Mouse (Mus musculus) MEL (cell line): Measurements from ENCODE around the gene Lrrc8e. TPM values are rescaled to one million over a fixed set of nuclear protein-coding genes. Genes with fewer than 3 reads are reported as not detected.

Source experiments
- DNase-seq: peaks from one replicate; pipeline ENCODE4 v3.0.0; 2011; ENCODE audit warnings: low read depth, low spot score
- H3K27ac ChIP-seq: 2 replicates; pipeline ENCODE4 v1.5.1; 2012; ENCODE audit warnings: low read depth, mild to moderate bottlenecking, control low read depth, low read length, moderate library complexity; ENCODE audit not compliant: control insufficient read depth
- H3K27me3 ChIP-seq, 2 experiments: fragments of 150-350 bp in 1 of 2; sonication (generic) in 1 of 2; 2 replicates each; pipeline ENCODE4 v1.6.1; 2012; ENCODE audit warnings: low read length in 2 of 2, mild to moderate bottlenecking in 2 of 2, improper control_type of control experiment in 1 of 2, moderate library complexity in 1 of 2; ENCODE audit not compliant: insufficient read depth in 2 of 2, control insufficient read depth in 1 of 2
- H3K36me3 ChIP-seq, 2 experiments: 2 replicates each; pipeline ENCODE4 v1.6.1; 2012 to 2014; ENCODE audit warnings: low read length in 2 of 2, improper control_type of control experiment in 1 of 2, inconsistent platforms in 1 of 2, mild to moderate bottlenecking in 1 of 2; ENCODE audit not compliant: insufficient read depth in 2 of 2, control insufficient read depth in 1 of 2
- H3K4me1 ChIP-seq, 2 experiments: fragments of 150-350 bp in 1 of 2; sonication (generic) in 1 of 2; 2 replicates each; pipeline ENCODE4 v1.6.1; 2012; ENCODE audit warnings: low read length in 2 of 2, improper control_type of control experiment in 1 of 2, mild to moderate bottlenecking in 1 of 2; ENCODE audit not compliant: insufficient read depth in 2 of 2, control insufficient read depth in 1 of 2
- H3K4me3 ChIP-seq, 2 experiments: fragments of 150-350 bp in 1 of 2; sonication (generic) in 1 of 2; 2 replicates each; pipeline ENCODE4 v1.5.1; 2012; ENCODE audit warnings: low read depth in 2 of 2, low read length in 2 of 2, mild to moderate bottlenecking in 2 of 2, moderate library complexity in 2 of 2, control low read depth in 1 of 2, improper control_type of control experiment in 1 of 2; ENCODE audit not compliant: control insufficient read depth in 1 of 2, insufficient read depth in 1 of 2
- H3K79me2 ChIP-seq: 2 replicates; pipeline ENCODE4 v1.6.1; 2012; ENCODE audit warnings: mild to moderate bottlenecking, low read length, moderate library complexity; ENCODE audit not compliant: control insufficient read depth, poor library complexity, insufficient read depth
- H3K9ac ChIP-seq: 2 replicates; pipeline ENCODE4 v1.6.1; 2012; ENCODE audit warnings: low read depth, mild to moderate bottlenecking, control low read depth, low read length, moderate library complexity; ENCODE audit not compliant: control insufficient read depth, poor library complexity, severe bottlenecking
- H3K9me3 ChIP-seq: fragments of 150-350 bp; sonication (generic); replicated peaks from 2 replicates; pipeline ENCODE4 v1.6.1; 2012; ENCODE audit warnings: mild to moderate bottlenecking, low read length, improper control_type of control experiment, moderate library complexity; ENCODE audit not compliant: insufficient read depth
- BHLHE40 ChIP-seq: IDR thresholded peaks from 2 replicates; pipeline ENCODE4 v1.6.1; 2012; ENCODE audit warnings: low read depth, mild to moderate bottlenecking, inconsistent platforms, low read length, improper control_type of control experiment, borderline replicate concordance
- CHD1 ChIP-seq: IDR thresholded peaks from 2 replicates; pipeline ENCODE4 v1.6.1; 2012; ENCODE audit warnings: low read depth, mild to moderate bottlenecking, inconsistent platforms, low read length, improper control_type of control experiment
- CHD2 ChIP-seq: IDR thresholded peaks from 2 replicates; pipeline ENCODE4 v1.6.1; 2011; ENCODE audit warnings: low read length, improper control_type of control experiment
- E2F4 ChIP-seq: IDR thresholded peaks from 2 replicates; pipeline ENCODE4 v1.6.1; 2011; ENCODE audit warnings: low read depth, low read length, improper control_type of control experiment, borderline replicate concordance
- ETS1 ChIP-seq: IDR thresholded peaks from 2 replicates; pipeline ENCODE4 v1.6.1; 2012; ENCODE audit warnings: low read depth, mild to moderate bottlenecking, inconsistent platforms, low read length, improper control_type of control experiment, moderate library complexity
- JUND ChIP-seq: IDR thresholded peaks from 2 replicates; pipeline ENCODE4 v1.6.1; 2011; ENCODE audit warnings: low read depth, mild to moderate bottlenecking, improper control_type of control experiment, low read length
- MAFK ChIP-seq: IDR thresholded peaks from 2 replicates; pipeline ENCODE4 v1.6.1; 2011; ENCODE audit warnings: low read depth, mild to moderate bottlenecking, low read length, improper control_type of control experiment, borderline replicate concordance
- MAX ChIP-seq: IDR thresholded peaks from 2 replicates; pipeline ENCODE4 v1.6.1; 2011; ENCODE audit warnings: low read length, improper control_type of control experiment
- MAZ ChIP-seq: IDR thresholded peaks from 2 replicates; pipeline ENCODE4 v1.6.1; 2012; ENCODE audit warnings: low read depth, mild to moderate bottlenecking, inconsistent platforms, low read length, improper control_type of control experiment
- MEF2A ChIP-seq: IDR thresholded peaks from 2 replicates; pipeline ENCODE4 v1.6.1; 2014; ENCODE audit warnings: low read depth, mild to moderate bottlenecking, inconsistent platforms, low read length, improper control_type of control experiment; ENCODE audit not compliant: poor library complexity, insufficient replicate concordance, severe bottlenecking; ENCODE audit errors: extremely low read depth
- MXI1 ChIP-seq: IDR thresholded peaks from 2 replicates; pipeline ENCODE4 v1.6.1; 2011; ENCODE audit warnings: mild to moderate bottlenecking, low read depth, low read length, improper control_type of control experiment
- MYC ChIP-seq: IDR thresholded peaks from 2 replicates; pipeline ENCODE4 v1.6.1; 2011; ENCODE audit warnings: low read depth, mild to moderate bottlenecking, low read length, improper control_type of control experiment, moderate library complexity
- POLR2A ChIP-seq, 2 experiments: IDR thresholded peaks; 2 replicates each; pipeline ENCODE4 v1.6.1; 2011 to 2012; ENCODE audit warnings: low read length in 2 of 2, mild to moderate bottlenecking in 2 of 2, control low read depth in 1 of 2, improper control_type of control experiment in 1 of 2, low read depth in 1 of 2, moderate library complexity in 1 of 2; ENCODE audit not compliant: control insufficient read depth in 1 of 2, insufficient read depth in 1 of 2, poor library complexity in 1 of 2
- POLR2AphosphoS5 ChIP-seq: IDR thresholded peaks from 2 replicates; pipeline ENCODE4 v1.6.1; 2012; ENCODE audit warnings: low read depth, borderline replicate concordance, mild to moderate bottlenecking, inconsistent platforms, low read length, moderate library complexity, mixed read lengths
- RAD21 ChIP-seq: IDR thresholded peaks from 2 replicates; pipeline ENCODE4 v1.6.1; 2011; ENCODE audit warnings: mild to moderate bottlenecking, low read depth, low read length, improper control_type of control experiment
- RCOR1 ChIP-seq: IDR thresholded peaks from 2 replicates; pipeline ENCODE4 v1.6.1; 2012; ENCODE audit warnings: low read depth, mild to moderate bottlenecking, inconsistent platforms, low read length, improper control_type of control experiment
- SIN3A ChIP-seq: IDR thresholded peaks from 2 replicates; pipeline ENCODE4 v1.6.1; 2012; ENCODE audit warnings: low read length, improper control_type of control experiment, inconsistent platforms
- SMC3 ChIP-seq: IDR thresholded peaks from 2 replicates; pipeline ENCODE4 v1.6.1; 2011; ENCODE audit warnings: low read depth, low read length, improper control_type of control experiment
- TBP ChIP-seq: IDR thresholded peaks from 2 replicates; pipeline ENCODE4 v1.8.0; 2011; ENCODE audit warnings: low read depth, low read length, improper control_type of control experiment
- TCF12 ChIP-seq: IDR thresholded peaks from 2 replicates; pipeline ENCODE4 v1.6.1; 2014; ENCODE audit warnings: low read depth, mild to moderate bottlenecking, inconsistent platforms, low read length, improper control_type of control experiment, moderate library complexity
- UBTF ChIP-seq: IDR thresholded peaks from 2 replicates; pipeline ENCODE4 v1.6.1; 2012; ENCODE audit warnings: low read depth, mild to moderate bottlenecking, inconsistent platforms, low read length, improper control_type of control experiment, moderate library complexity, borderline replicate concordance; ENCODE audit not compliant: insufficient read depth
- ZKSCAN1 ChIP-seq: IDR thresholded peaks from 2 replicates; pipeline ENCODE4 v1.6.1; 2012; ENCODE audit warnings: low read depth, mild to moderate bottlenecking, inconsistent platforms, low read length, improper control_type of control experiment, moderate library complexity
- ZNF384 ChIP-seq: IDR thresholded peaks from 2 replicates; pipeline ENCODE4 v1.6.1; 2012; ENCODE audit warnings: low read depth, mild to moderate bottlenecking, inconsistent platforms, low read length, improper control_type of control experiment
- polyA plus RNA-seq, 2 experiments: library from polyadenylated mRNA; stranded (reverse) in 1 of 2; unstranded in 1 of 2; fragments of >175 nt in 1 of 2; fragments of >200 nt in 1 of 2; gene quantifications; 2 replicates each; pipeline versions ENCODE4 v1.2.1 to v1.2.4; 2012; ENCODE audit warnings: low replicate concordance in 2 of 2, low read depth in 1 of 2; ENCODE audit not compliant: insufficient read length in 2 of 2, insufficient read depth in 1 of 2, missing spikeins in 1 of 2
- total RNA-seq: library from RNA; depleted of rRNA; stranded (reverse); fragments of 300-350 nt; gene quantifications from 2 replicates; pipeline ENCODE4 v1.2.3, GENCODE M21; 2012

The Lrrc8e gene
- total and polyA plus RNA-seq, 3 experiments = 0.35 to 0.36 TPM; not detected in 1

DNA sequence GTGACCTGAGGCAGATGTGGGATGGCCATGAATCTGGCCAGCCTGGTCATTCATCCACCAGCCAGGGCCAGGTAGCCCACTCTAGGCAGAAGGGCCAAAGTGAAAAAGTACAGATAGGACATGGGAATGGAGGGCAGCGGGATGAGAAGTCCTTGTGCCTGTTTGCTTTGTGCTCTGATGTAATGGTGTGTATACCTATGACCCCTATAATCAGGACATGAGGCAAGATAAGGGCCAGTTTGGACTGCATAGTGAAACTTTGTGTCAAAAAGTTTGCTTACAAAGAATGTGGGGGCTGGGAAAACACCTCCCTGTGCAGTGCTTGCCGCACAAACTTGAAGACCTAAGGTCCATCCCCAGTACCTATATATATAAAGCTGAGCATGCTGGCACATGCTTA, 40.5 kb upstream of the Lrrc8e start:
- Histone ChIP-seq H3K9ac (no peak overlapping the region), H3K4me1 (no peaks in the 10 kb centered on the region; a peak in 1 of 4 replicates), H3K79me2 (no peaks in the 10 kb centered on the region), H3K27me3 (no peaks in the 10 kb centered on the region), H3K4me3 (no peak overlapping the region), H3K36me3 (no peaks in the 10 kb centered on the region), H3K9me3 (no peaks in the 10 kb centered on the region), H3K27ac (no peak overlapping the region)
- DNase-seq = no peak
- TF ChIP-seq CHD2 (no peak), RAD21 (no peak), ZKSCAN1 (no peak), MYC (no peak), RCOR1 (no peak), POLR2A (IDR thresholded peaks at IDR 0.05; ENCODE audit: control insufficient read depth in 1 of 2, insufficient read depth in 1 of 2, low read depth in 1 of 2, low read length in 2 of 2, poor library complexity in 1 of 2) (no peak)

DNA sequence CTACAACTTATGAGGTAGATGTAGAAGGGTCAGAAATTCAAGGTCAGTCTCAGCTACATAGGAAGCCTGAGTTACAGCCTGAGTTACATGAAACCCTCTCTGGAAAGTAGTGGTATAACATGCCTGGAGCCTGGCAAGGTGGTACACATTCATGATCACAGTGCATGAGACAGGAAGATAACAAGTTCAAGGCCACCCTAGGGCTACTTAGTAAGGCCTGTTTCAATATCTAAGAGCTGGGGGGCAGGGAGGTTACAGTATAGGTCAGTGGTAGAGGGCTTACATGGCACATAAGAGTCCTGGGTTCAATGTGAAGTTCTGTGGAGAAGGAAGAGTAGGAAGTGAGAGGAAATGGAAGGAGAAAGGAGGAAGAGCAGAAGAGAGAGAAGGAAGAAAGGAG, 38.0 kb upstream of the Lrrc8e start:
- no peaks in the 10 kb centered on the region; a peak in 1 of 4 replicates for H3K4me1 ChIP-seq
- H3K9ac ChIP-seq = no peak overlapping the region
- TF ChIP-seq MAZ (no peak), SIN3A (no peak), ZKSCAN1 (no peak), CHD1 (no peak), JUND (no peak), POLR2AphosphoS5 (no peak), SMC3 (no peak), CHD2 (no peak), ETS1 (no peak), MEF2A (no peak), MXI1 (no peak), UBTF (no peak), TCF12 (no peak), MAFK (no peak), TBP (no peak), E2F4 (no peak), ZNF384 (no peak), BHLHE40 (no peak), MAX (no peak)
- DNase-seq = no peak
- no peak overlapping the region for H3K4me3 ChIP-seq
- no peaks in the 10 kb centered on the region for H3K36me3 ChIP-seq
- H3K27me3 ChIP-seq = no peaks in the 10 kb centered on the region
- H3K9me3 ChIP-seq = no peaks in the 10 kb centered on the region
- no peaks in the 10 kb centered on the region for H3K79me2 ChIP-seq
- H3K27ac ChIP-seq = no peak overlapping the region
